Mouse (Mus musculus): ENCODE results near the gene Riox2. TPM values are rescaled to one million over a fixed set of nuclear protein-coding genes. Genes with fewer than 3 reads are reported as not detected.
A peak's percentile ranks its signal among the peaks of the same experiment; 100 is the strongest.

Gene Riox2
- total and polyA plus RNA-seq, 3 experiments, result 6.5 to 16.6 (median 15.9) TPM

- Histone ChIP-seq H3K79me2 (replicated peaks; ENCODE audit: control insufficient read depth, insufficient read depth, low read length) (no peaks in the 10 kb centered on the region), H3K36me3 (ENCODE audit: control insufficient read depth, insufficient read depth, low read length) (no peaks in the 10 kb centered on the region; the same call in 1 of the 2 replicates), H3K4me3 (no peak overlapping the region), H3K27me3 (ENCODE audit: control insufficient read depth, insufficient read depth, low read length) (no peaks in the 10 kb centered on the region), H3K27ac (no peak overlapping the region), H3K4me1 (ENCODE audit: control insufficient read depth, insufficient read depth, low read length) (no peaks in the 10 kb centered on the region), H3K9ac (ENCODE audit: low read depth, low read length) (no peak overlapping the region)
- intact Hi-C loops (cut with DNase I), result loop anchor here (1.0 to 5.0 kb wide), 3 partner anchors 128 to 163 kb away; partner anchors contain the start of genes Arl6 and Crybg3
- WGBS, result 18% methylated on average over 1 of the region's 1 CpGs
- DNase-seq, result peak; percentile 40 to 72
- no peak for TF ChIP-seq POLR2A (IDR thresholded peaks at IDR 0.05; ENCODE audit: insufficient read depth, low read depth, low read length)
- no peak for TF ChIP-seq EP300 (IDR thresholded peaks at IDR 0.05; ENCODE audit: insufficient read depth, low read depth, low read length)
- peak; percentile 94; the same call in 1 of the 2 replicates for TF ChIP-seq CTCF (IDR thresholded peaks at IDR 0.05)
Observed at GRCm38 (mm10) chr16:59474788-59475187, 3.2 kb downstream of the Riox2 start.

- Histone ChIP-seq H3K27ac (no peak overlapping the region), H3K27me3 (ENCODE audit: control insufficient read depth, insufficient read depth, low read length) (no peaks in the 10 kb centered on the region), H3K4me1 (ENCODE audit: control insufficient read depth, insufficient read depth, low read length) (no peaks in the 10 kb centered on the region), H3K9ac (ENCODE audit: low read depth, low read length) (no peak overlapping the region), H3K36me3 (ENCODE audit: control insufficient read depth, insufficient read depth, low read length) (no peaks in the 10 kb centered on the region; the same call in none of the 2 replicates), H3K4me3 (no peak overlapping the region), H3K79me2 (replicated peaks; ENCODE audit: control insufficient read depth, insufficient read depth, low read length) (no peaks in the 10 kb centered on the region)
- intact Hi-C loops (cut with DNase I), result no loop called here
- 76% methylated on average over 3 of the region's 3 CpGs for WGBS
- TF ChIP-seq EP300 (IDR thresholded peaks at IDR 0.05; ENCODE audit: insufficient read depth, low read depth, low read length) (no peak), POLR2A (IDR thresholded peaks at IDR 0.05; ENCODE audit: insufficient read depth, low read depth, low read length) (no peak), CTCF (IDR thresholded peaks at IDR 0.05) (no peak)
- DNase-seq, result no peak
Observed at GRCm38 (mm10) chr16:59477955-59478354, 6.4 kb downstream of the Riox2 start.

GRCm38 (mm10) chr16:59487239-59487638 lies 15.7 kb downstream of the Riox2 start:
- TF ChIP-seq POLR2A (IDR thresholded peaks at IDR 0.05; ENCODE audit: insufficient read depth, low read depth, low read length) (no peak), EP300 (IDR thresholded peaks at IDR 0.05; ENCODE audit: insufficient read depth, low read depth, low read length) (no peak), CTCF (IDR thresholded peaks at IDR 0.05) (no peak)
- Histone ChIP-seq H3K4me1 (ENCODE audit: control insufficient read depth, insufficient read depth, low read length) (no peaks in the 10 kb centered on the region), H3K27ac (no peak overlapping the region), H3K4me3 (no peak overlapping the region), H3K79me2 (replicated peaks; ENCODE audit: control insufficient read depth, insufficient read depth, low read length) (no peaks in the 10 kb centered on the region), H3K9ac (ENCODE audit: low read depth, low read length) (no peak overlapping the region), H3K27me3 (ENCODE audit: control insufficient read depth, insufficient read depth, low read length) (no peaks in the 10 kb centered on the region), H3K36me3 (ENCODE audit: control insufficient read depth, insufficient read depth, low read length) (peaks cover 5% of the 10 kb centered on the region; the same call in 1 of the 2 replicates)
- intact Hi-C loops (cut with DNase I), result no loop called here
- no peak for DNase-seq
- WGBS, result 76% methylated on average over 7 of the region's 7 CpGs

GRCm38 (mm10) chr16:59487975-59488548 lies 16.5 kb downstream of the Riox2 start:
- Histone ChIP-seq H3K4me3 (no peak overlapping the region), H3K27ac (no peak overlapping the region), H3K27me3 (ENCODE audit: control insufficient read depth, insufficient read depth, low read length) (no peaks in the 10 kb centered on the region), H3K4me1 (ENCODE audit: control insufficient read depth, insufficient read depth, low read length) (no peaks in the 10 kb centered on the region), H3K36me3 (ENCODE audit: control insufficient read depth, insufficient read depth, low read length) (peaks cover 5% of the 10 kb centered on the region; the same call in 1 of the 2 replicates), H3K79me2 (replicated peaks; ENCODE audit: control insufficient read depth, insufficient read depth, low read length) (no peaks in the 10 kb centered on the region), H3K9ac (ENCODE audit: low read depth, low read length) (no peak overlapping the region)
- intact Hi-C loops (cut with DNase I), result no loop called here
- WGBS, result 68% methylated on average over 9 of the region's 9 CpGs
- no peak for DNase-seq
- TF ChIP-seq EP300 (IDR thresholded peaks at IDR 0.05; ENCODE audit: insufficient read depth, low read depth, low read length) (no peak), POLR2A (IDR thresholded peaks at IDR 0.05; ENCODE audit: insufficient read depth, low read depth, low read length) (no peak), CTCF (IDR thresholded peaks at IDR 0.05) (no peak)

- no peaks in the 10 kb centered on the region for H3K79me2 ChIP-seq (replicated peaks; ENCODE audit: control insufficient read depth, insufficient read depth, low read length)
- H3K27ac ChIP-seq, result no peak overlapping the region
- no peaks in the 10 kb centered on the region for H3K27me3 ChIP-seq (ENCODE audit: control insufficient read depth, insufficient read depth, low read length)
- no peaks in the 10 kb centered on the region for H3K4me1 ChIP-seq (ENCODE audit: control insufficient read depth, insufficient read depth, low read length)
- H3K36me3 ChIP-seq (ENCODE audit: control insufficient read depth, insufficient read depth, low read length), result peaks cover 3% of the 10 kb centered on the region
- H3K4me3 ChIP-seq, result no peak overlapping the region
- no peak for DNase-seq
- H3K9ac ChIP-seq (ENCODE audit: low read depth, low read length), result no peak overlapping the region
- TF ChIP-seq POLR2A (IDR thresholded peaks at IDR 0.05; ENCODE audit: insufficient read depth, low read depth, low read length) (no peak), CTCF (IDR thresholded peaks at IDR 0.05) (no peak), EP300 (IDR thresholded peaks at IDR 0.05; ENCODE audit: insufficient read depth, low read depth, low read length) (no peak)
- intact Hi-C loops (cut with DNase I), result no loop called here
- WGBS, result 64% methylated on average over 14 of the region's 14 CpGs
Observed at GRCm38 (mm10) chr16:59493199-59493598, 21.6 kb downstream of the Riox2 start.

- H3K27me3 ChIP-seq (ENCODE audit: control insufficient read depth, insufficient read depth, low read length), result no peaks in the 10 kb centered on the region
- H3K36me3 ChIP-seq (ENCODE audit: control insufficient read depth, insufficient read depth, low read length), result peaks cover 11% of the 10 kb centered on the region
- H3K27ac ChIP-seq, result no peak overlapping the region
- intact Hi-C loops (cut with DNase I), result no loop called here
- no peak overlapping the region for H3K4me3 ChIP-seq
- no peaks in the 10 kb centered on the region for H3K4me1 ChIP-seq (ENCODE audit: control insufficient read depth, insufficient read depth, low read length)
- 93% methylated on average over 1 of the region's 1 CpGs for WGBS
- H3K79me2 ChIP-seq (replicated peaks; ENCODE audit: control insufficient read depth, insufficient read depth, low read length), result no peaks in the 10 kb centered on the region
- DNase-seq, result no peak
- H3K9ac ChIP-seq (ENCODE audit: low read depth, low read length), result no peak overlapping the region
- TF ChIP-seq EP300 (IDR thresholded peaks at IDR 0.05; ENCODE audit: insufficient read depth, low read depth, low read length) (no peak), POLR2A (IDR thresholded peaks at IDR 0.05; ENCODE audit: insufficient read depth, low read depth, low read length) (no peak), CTCF (IDR thresholded peaks at IDR 0.05) (no peak)
Observed at GRCm38 (mm10) chr16:59497947-59498346, 26.4 kb downstream of the Riox2 start.

Data from heart, adult 2 months (tissue).